Mouse (Mus musculus) limb, embryonic 12.5 days (tissue): Measurements from ENCODE around the gene Plekho2. TPM values are rescaled to one million over a fixed set of nuclear protein-coding genes. Genes with fewer than 3 reads are reported as not detected.

Experiments used
- ATAC-seq: fragments of 200-750 bp; cut with Nextera tagmentation; 2 replicates; pipeline ENCODE4 v1.8.0; 2017; ENCODE audit warnings: low read depth, moderate TSS enrichment; ENCODE audit not compliant: insufficient number of reproducible peaks, insufficient read depth, low FRiP score, low TSS enrichment
- H3K27ac ChIP-seq: fragments of 300-500 bp; sonication (generic); 2 replicates; pipeline ENCODE4 v1.5.1; 2016; ENCODE audit warnings: mild to moderate bottlenecking, moderate library complexity
- H3K27me3 ChIP-seq: fragments of 300-500 bp; sonication (generic); 2 replicates; pipeline ENCODE4 v1.6.1; 2016; ENCODE audit warnings: mild to moderate bottlenecking, moderate library complexity
- H3K36me3 ChIP-seq: fragments of 300-500 bp; sonication (generic); 2 replicates; pipeline ENCODE4 v1.6.1; 2016; ENCODE audit warnings: mild to moderate bottlenecking, moderate library complexity
- H3K4me1 ChIP-seq: fragments of 300-500 bp; sonication (generic); replicated peaks from 2 replicates; pipeline ENCODE4 v1.6.1; 2016
- H3K4me2 ChIP-seq: fragments of 300-500 bp; sonication (generic); 2 replicates; pipeline ENCODE4 v1.6.1; 2016; ENCODE audit warnings: mild to moderate bottlenecking, moderate library complexity
- H3K4me3 ChIP-seq: fragments of 300-500 bp; sonication (generic); replicated peaks from 2 replicates; pipeline ENCODE4 v1.5.1; 2016; ENCODE audit warnings: mild to moderate bottlenecking
- H3K9ac ChIP-seq: fragments of 300-500 bp; sonication (generic); replicated peaks from 2 replicates; pipeline ENCODE4 v1.6.1; 2016; ENCODE audit warnings: mild to moderate bottlenecking, moderate library complexity
- H3K9me3 ChIP-seq: fragments of 300-500 bp; sonication (generic); 2 replicates; pipeline ENCODE4 v1.6.1; 2016; ENCODE audit warnings: mild to moderate bottlenecking, moderate library complexity
- WGBS: fragments of 180-500 bp; shearing (Covaris S2); methylation state at CpG from one replicate; pipeline ENCODE4 v1.1.7; 2016; 5-methylcytosine and 5-hydroxymethylcytosine counted together
- polyA plus RNA-seq: library from polyadenylated mRNA; unstranded; fragments of >200 nt; fragmentation: Nextera tagmentation; extraction: Ambion mirVana; gene quantifications from 2 replicates; pipeline ENCODE4 v1.2.1, GENCODE M21; 2016

Plekho2 gene
- polyA plus RNA-seq, 1 experiment from 2014 or later, result 12.2 TPM

- Histone ChIP-seq H3K4me1 (peaks cover 28% of the 10 kb centered on the region), H3K4me3 (no peak overlapping the region), H3K9ac (no peak overlapping the region), H3K4me2 (no peak overlapping the region), H3K36me3 (no peaks in the 10 kb centered on the region), H3K9me3 (no peaks in the 10 kb centered on the region), H3K27ac (no peak overlapping the region), H3K27me3 (no peaks in the 10 kb centered on the region)
- ATAC-seq, result no peak
- 34% methylated on average over 8 of the region's 8 CpGs for WGBS
These were observed 3.2 kb upstream of the Plekho2 start for GRCm38 (mm10) chr9:65583045-65583444.

GRCm38 (mm10) chr9:65580401-65581256 is 789 bp upstream of the Plekho2 start:
- Histone ChIP-seq H3K4me3 (peak overlapping the region; percentile 55), H3K27ac (peak overlapping the region; percentile 73), H3K4me1 (peaks cover 44% of the 10 kb centered on the region), H3K27me3 (no peaks in the 10 kb centered on the region), H3K9ac (no peak overlapping the region), H3K9me3 (no peaks in the 10 kb centered on the region), H3K36me3 (no peaks in the 10 kb centered on the region), H3K4me2 (peak overlapping the region; percentile 67)
- peak; percentile 63 for ATAC-seq
- 7% methylated on average over 19 of the region's 29 CpGs for WGBS

- ATAC-seq, result no peak
- peak overlapping the region; percentile 55 for H3K4me3 ChIP-seq
- H3K27me3 ChIP-seq, result no peaks in the 10 kb centered on the region
- H3K4me1 ChIP-seq, result peaks cover 50% of the 10 kb centered on the region
- 0 out of 2 replicates have a peak overlapping the region, but pooled peaks have one; percentile 73 for H3K9ac ChIP-seq
- peak overlapping the region; percentile 9; the same call in 1 of the 2 replicates for H3K27ac ChIP-seq
- H3K9me3 ChIP-seq, result no peaks in the 10 kb centered on the region
- WGBS, result 54% methylated on average over 9 of the region's 9 CpGs
- peak overlapping the region; percentile 67 for H3K4me2 ChIP-seq
- no peaks in the 10 kb centered on the region for H3K36me3 ChIP-seq
These were observed 1.0 kb downstream of the Plekho2 start for GRCm38 (mm10) chr9:65578801-65579249.

DNA sequence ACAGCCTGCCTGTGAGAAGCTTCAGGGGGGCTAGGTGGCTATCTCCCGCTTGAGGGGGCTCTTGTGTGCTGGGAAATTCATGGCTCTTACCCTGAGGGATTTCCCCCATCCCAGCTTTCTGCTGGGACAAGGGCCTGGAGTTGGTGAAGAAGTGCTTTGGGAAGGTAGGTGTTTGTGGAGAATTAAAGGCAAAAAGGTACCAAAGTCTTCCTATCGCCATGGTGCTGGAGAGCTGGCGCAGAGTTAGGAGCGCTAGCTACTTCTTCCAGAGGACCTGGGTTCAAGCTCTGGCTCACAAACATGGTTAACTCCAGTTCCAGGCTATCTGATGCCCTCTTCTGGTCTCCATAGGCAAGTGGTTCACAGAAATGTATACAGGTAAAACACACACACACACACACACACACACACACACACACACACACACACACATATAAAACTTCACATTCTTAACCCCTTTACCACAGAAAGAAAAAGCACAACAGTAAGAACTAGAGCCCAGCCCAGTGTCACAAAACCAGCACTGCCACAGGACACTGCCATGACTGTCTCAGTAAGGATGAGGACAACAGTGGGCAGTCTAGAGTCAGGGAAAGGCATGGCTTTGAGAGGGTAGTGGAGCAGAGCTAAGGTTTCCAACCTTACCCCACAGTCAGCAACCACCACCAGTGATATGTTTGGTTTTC is 2.2 kb downstream of the Plekho2 start:
- no peak overlapping the region for H3K4me3 ChIP-seq
- H3K9me3 ChIP-seq, result no peaks in the 10 kb centered on the region
- no peak for ATAC-seq
- no peaks in the 10 kb centered on the region for H3K27me3 ChIP-seq
- H3K4me2 ChIP-seq, result no peak overlapping the region
- H3K9ac ChIP-seq, result no peak overlapping the region
- peaks cover 3% of the 10 kb centered on the region; the same call in 1 of the 2 replicates for H3K36me3 ChIP-seq
- WGBS, result 91% methylated on average over 4 of the region's 4 CpGs
- peaks cover 46% of the 10 kb centered on the region for H3K4me1 ChIP-seq
- H3K27ac ChIP-seq, result no peak overlapping the region

GRCm38 (mm10) chr9:65576861-65577510 is 2.9 kb downstream of the Plekho2 start:
- no peak overlapping the region for H3K4me2 ChIP-seq

DNA sequence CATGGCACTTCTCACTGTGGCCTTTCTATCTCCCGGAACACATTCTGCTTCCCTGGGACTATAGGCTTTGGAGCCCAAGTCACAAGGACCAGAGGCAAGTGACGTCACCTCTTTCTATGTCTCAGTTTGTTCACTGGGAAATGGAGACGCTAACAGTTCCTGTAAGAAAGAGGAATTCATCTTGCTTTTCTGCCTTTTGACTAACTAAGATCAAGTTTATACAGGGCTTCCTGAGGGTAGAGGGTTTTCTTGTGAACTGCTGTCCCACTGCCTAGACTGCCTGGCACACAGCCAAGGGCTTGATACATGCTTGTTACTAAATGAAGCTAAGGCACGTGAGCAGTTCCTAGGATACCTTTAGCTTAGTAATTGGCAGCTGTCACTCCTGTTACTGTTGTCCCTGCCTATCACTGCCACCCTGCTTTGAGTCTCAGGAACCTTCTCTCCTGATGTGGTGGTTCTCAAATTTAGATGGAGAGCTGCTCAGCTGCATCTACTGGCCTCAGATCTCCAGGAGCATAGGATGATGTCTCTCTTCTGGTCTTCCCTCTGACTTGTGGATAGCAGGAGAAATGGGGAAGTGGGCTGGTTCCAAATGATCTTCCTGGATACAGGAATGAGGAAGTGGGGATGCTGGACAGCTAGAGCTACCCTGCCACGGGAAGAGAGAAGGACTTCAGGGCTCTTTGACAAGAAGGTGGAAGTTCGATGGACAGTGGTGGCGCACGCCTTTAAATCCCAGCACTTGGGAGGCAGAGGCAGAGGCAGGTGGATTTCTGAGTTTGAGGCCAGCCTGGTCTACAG is 4.2 kb downstream of the Plekho2 start:
- peaks cover 43% of the 10 kb centered on the region for H3K4me1 ChIP-seq
- no peak for ATAC-seq
- H3K9me3 ChIP-seq, result no peaks in the 10 kb centered on the region

More at GRCm38 (mm10) chr9:65576861-65577510, 2.9 kb downstream of the Plekho2 start:
- 57% methylated on average over 7 of the region's 7 CpGs for WGBS
- no peak overlapping the region for H3K9ac ChIP-seq
- H3K27ac ChIP-seq, result peak overlapping the region; percentile 69
- no peak for ATAC-seq
- H3K9me3 ChIP-seq, result no peaks in the 10 kb centered on the region
- no peak overlapping the region for H3K4me3 ChIP-seq
- H3K4me1 ChIP-seq, result peaks cover 46% of the 10 kb centered on the region
- peaks cover 8% of the 10 kb centered on the region; the same call in 1 of the 2 replicates for H3K36me3 ChIP-seq
- no peaks in the 10 kb centered on the region for H3K27me3 ChIP-seq

GRCm38 (mm10) chr9:65574513-65575392 is 5.1 kb downstream of the Plekho2 start:
- Histone ChIP-seq H3K27ac (0 out of 2 replicates have a peak overlapping the region, but pooled peaks have one; percentile 47), H3K4me1 (peaks cover 42% of the 10 kb centered on the region)

More for the DNA sequence above, 4.2 kb downstream of the Plekho2 start:
- WGBS, result 80% methylated on average over 8 of the region's 8 CpGs
- Histone ChIP-seq H3K27me3 (no peaks in the 10 kb centered on the region), H3K4me2 (no peak overlapping the region), H3K36me3 (peaks cover 18% of the 10 kb centered on the region), H3K27ac (0 out of 2 replicates have a peak overlapping the region, but pooled peaks have one; percentile 47), H3K4me3 (no peak overlapping the region), H3K9ac (no peak overlapping the region)

DNA sequence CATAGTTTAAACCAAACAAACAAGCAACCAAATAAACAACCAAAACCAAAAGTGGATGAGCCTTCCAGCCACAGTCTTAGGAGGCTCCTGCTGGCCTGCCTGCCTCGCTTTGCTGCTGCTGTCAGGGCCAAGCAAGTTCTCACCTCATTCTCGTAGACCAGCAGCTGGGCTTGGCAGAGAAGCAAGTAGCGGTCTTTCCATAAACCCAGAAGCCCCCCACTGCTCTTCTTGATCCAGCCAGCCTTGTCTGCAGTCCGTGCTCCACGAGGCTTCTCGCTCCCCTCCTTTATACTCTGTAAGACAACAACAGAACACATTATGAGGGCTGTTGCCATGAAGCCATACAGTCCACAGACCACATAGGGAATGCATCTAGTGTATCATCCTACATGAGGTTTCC is 7.0 kb downstream of the Plekho2 start:
- no peak for ATAC-seq
- H3K4me2 ChIP-seq, result no peak overlapping the region
- peaks cover 34% of the 10 kb centered on the region for H3K36me3 ChIP-seq
- no peaks in the 10 kb centered on the region for H3K27me3 ChIP-seq
- no peaks in the 10 kb centered on the region for H3K9me3 ChIP-seq
- no peak overlapping the region for H3K27ac ChIP-seq
- H3K9ac ChIP-seq, result no peak overlapping the region
- WGBS, result 70% methylated on average over 6 of the region's 6 CpGs
- H3K4me3 ChIP-seq, result no peak overlapping the region
- peaks cover 25% of the 10 kb centered on the region for H3K4me1 ChIP-seq

More at GRCm38 (mm10) chr9:65574513-65575392, 5.1 kb downstream of the Plekho2 start:
- peaks cover 18% of the 10 kb centered on the region for H3K36me3 ChIP-seq
- H3K9me3 ChIP-seq, result no peaks in the 10 kb centered on the region
- 84% methylated on average over 11 of the region's 11 CpGs for WGBS
- H3K27me3 ChIP-seq, result no peaks in the 10 kb centered on the region
- ATAC-seq, result no peak
- H3K4me3 ChIP-seq, result no peak overlapping the region
- H3K4me2 ChIP-seq, result no peak overlapping the region
- H3K9ac ChIP-seq, result 0 out of 2 replicates have a peak overlapping the region, but pooled peaks have one; percentile 28

GRCm38 (mm10) chr9:65569491-65569971 is 10.3 kb downstream of the Plekho2 start:
- H3K27me3 ChIP-seq, result no peaks in the 10 kb centered on the region
- H3K4me1 ChIP-seq, result peaks cover 2% of the 10 kb centered on the region; the same call in 1 of the 2 replicates
- H3K36me3 ChIP-seq, result peaks cover 53% of the 10 kb centered on the region
- no peak overlapping the region for H3K4me3 ChIP-seq
- no peaks in the 10 kb centered on the region for H3K9me3 ChIP-seq
- no peak overlapping the region for H3K27ac ChIP-seq
- WGBS, result 77% methylated on average over 6 of the region's 6 CpGs
- no peak overlapping the region for H3K4me2 ChIP-seq
- ATAC-seq, result no peak
- no peak overlapping the region for H3K9ac ChIP-seq
